Mouse (Mus musculus) lung, postnatal 0 days (tissue): ENCODE measurements around the gene Itih1. TPM values are rescaled to one million over a fixed set of nuclear protein-coding genes. Genes with fewer than 3 reads are reported as not detected.
A peak's percentile ranks its signal among the peaks of the same experiment; 100 is the strongest.

Source experiments
- ATAC-seq: fragments of 200-750 bp; cut with Nextera tagmentation; 2 replicates; pipeline ENCODE4 v1.8.0; 2017; ENCODE audit warnings: moderate library complexity
- DNase-seq: peaks from one replicate; pipeline ENCODE4 v3.0.0-alpha.2; 2016; ENCODE audit warnings: low spot score
- H3K27ac ChIP-seq: fragments of 300-500 bp; sonication (generic); 2 replicates; pipeline ENCODE4 v1.5.1; 2014; ENCODE audit warnings: antibody characterized with exemption, mild to moderate bottlenecking, low read length, mixed read lengths
- H3K27me3 ChIP-seq: fragments of 300-500 bp; sonication (generic); replicated peaks from 2 replicates; pipeline ENCODE4 v1.6.1; 2014; ENCODE audit warnings: low read length, mixed read lengths; ENCODE audit not compliant: insufficient read depth
- H3K36me3 ChIP-seq: fragments of 300-500 bp; sonication (generic); 2 replicates; pipeline ENCODE4 v1.6.1; 2014; ENCODE audit warnings: low read length, mixed read lengths; ENCODE audit not compliant: insufficient read depth
- H3K4me1 ChIP-seq: fragments of 300-500 bp; sonication (generic); 2 replicates; pipeline ENCODE4 v1.6.1; 2014; ENCODE audit warnings: antibody characterized with exemption, low read depth, low read length, mixed read lengths; ENCODE audit not compliant: insufficient read depth
- H3K4me2 ChIP-seq: fragments of 300-500 bp; sonication (generic); replicated peaks from 2 replicates; pipeline ENCODE4 v1.6.1; 2014; ENCODE audit warnings: low read depth, mild to moderate bottlenecking, low read length, moderate library complexity, mixed read lengths
- H3K4me3 ChIP-seq: fragments of 300-500 bp; sonication (generic); 2 replicates; pipeline ENCODE4 v1.5.1; 2014; ENCODE audit warnings: low read depth, low read length
- H3K9ac ChIP-seq: fragments of 300-500 bp; sonication (generic); replicated peaks from 2 replicates; pipeline ENCODE4 v1.6.1; 2014; ENCODE audit warnings: low read depth, mild to moderate bottlenecking
- H3K9me3 ChIP-seq: fragments of 300-500 bp; sonication (generic); 2 replicates; pipeline ENCODE4 v1.6.1; 2016; ENCODE audit warnings: low read length, mixed read lengths
- CTCF ChIP-seq: IDR thresholded peaks from 2 replicates; pipeline ENCODE4 v1.5.1; 2016; ENCODE audit warnings: antibody characterized with exemption, mild to moderate bottlenecking
- EP300 ChIP-seq: IDR thresholded peaks from 2 replicates; pipeline ENCODE4 v1.6.1; 2016; ENCODE audit warnings: antibody characterized with exemption, mild to moderate bottlenecking, control low read depth
- WGBS: fragments of 180-500 bp; shearing (Covaris S2); extraction: QIAGEN DNeasy Blood & Tissue Kit; methylation state at CpG from one replicate; pipeline ENCODE4 v1.1.7; 2014; 5-methylcytosine and 5-hydroxymethylcytosine counted together
- polyA plus RNA-seq: library from polyadenylated mRNA; unstranded; fragments of >200 nt; fragmentation: Nextera tagmentation; extraction: Ambion mirVana; gene quantifications from 2 replicates; pipeline ENCODE4 v1.2.1, GENCODE M21; 2015

The Itih1 gene
- polyA plus RNA-seq, 1 experiment from 2014 or later: 0.81 TPM

DNA sequence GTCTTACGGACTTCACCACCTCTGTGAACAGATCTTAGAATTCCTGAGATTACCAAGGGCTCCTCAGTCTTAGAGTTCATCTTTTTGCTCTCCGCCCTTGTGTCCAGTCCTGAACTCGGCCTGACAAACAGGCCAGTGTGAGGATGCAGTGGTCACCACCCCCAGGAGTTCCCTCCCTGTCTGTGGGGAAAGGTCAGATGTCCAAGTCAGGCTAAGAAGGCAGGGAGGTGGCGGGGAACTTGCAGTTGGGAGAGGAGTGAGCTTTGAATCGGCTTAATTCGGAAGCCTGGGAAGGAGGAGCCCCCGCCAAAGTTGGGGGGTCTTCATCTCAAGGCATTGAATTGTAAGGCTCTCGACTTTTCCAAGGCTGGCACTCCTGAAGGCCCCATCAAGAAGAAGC is 62.8 kb downstream of the Itih1 start:
- Histone ChIP-seq H3K27me3 (no peaks in the 10 kb centered on the region), H3K36me3 (no peaks in the 10 kb centered on the region), H3K27ac (0 out of 2 replicates have a peak overlapping the region, but pooled peaks have one; percentile 51), H3K9me3 (no peaks in the 10 kb centered on the region), H3K4me3 (no peak overlapping the region), H3K4me1 (peaks cover 13% of the 10 kb centered on the region; the same call in 1 of the 2 replicates), H3K4me2 (0 out of 2 replicates have a peak overlapping the region, but pooled peaks have one; percentile 8), H3K9ac (no peak overlapping the region)
- DNase-seq: no peak
- 72% methylated on average over 8 of the region's 8 CpGs for WGBS
- TF ChIP-seq CTCF (no peak), EP300 (no peak)
- ATAC-seq: no peak

GRCm38 (mm10) chr14:30879794-30880193 is 63.3 kb downstream of the Itih1 start:
- Histone ChIP-seq H3K9me3 (no peaks in the 10 kb centered on the region), H3K27ac (peak overlapping the region; percentile 51), H3K4me2 (0 out of 2 replicates have a peak overlapping the region, but pooled peaks have one; percentile 22), H3K27me3 (no peaks in the 10 kb centered on the region), H3K9ac (no peak overlapping the region), H3K4me1 (peaks cover 13% of the 10 kb centered on the region; the same call in 1 of the 2 replicates), H3K4me3 (no peak overlapping the region), H3K36me3 (no peaks in the 10 kb centered on the region)
- DNase-seq (no peak), ATAC-seq (peak; percentile 0; the same call in 1 of the 2 replicates)
- 51% methylated on average over 9 of the region's 9 CpGs for WGBS
- no peak for TF ChIP-seq EP300
- TF ChIP-seq CTCF: no peak

Other genes with a start within 250 kb of the Itih1 start
- 8.2 and 8.9 TPM in 2 replicates for gene Sfmbt1, start 228.4 kb downstream of the Itih1 start, polyA plus RNA-seq
- 41.7 and 44.7 TPM in 2 replicates for gene Tmem110, start 117.7 kb downstream of the Itih1 start, polyA plus RNA-seq
- gene Mustn1, start 64.1 kb downstream of the Itih1 start, polyA plus RNA-seq: 30.5 and 36.6 TPM in 2 replicates
- 6.7 and 7.9 TPM in 2 replicates for gene Itih4, start 56.8 kb downstream of the Itih1 start, polyA plus RNA-seq
- gene Itih3, start 19.5 kb downstream of the Itih1 start, polyA plus RNA-seq: 2.2 and 2.5 TPM in 2 replicates
- gene Nek4, start 8.1 kb upstream of the Itih1 start, polyA plus RNA-seq: 4.7 and 4.9 TPM in 2 replicates
- 42.4 and 48.9 TPM in 2 replicates for gene Glt8d1, start 58.1 kb upstream of the Itih1 start, polyA plus RNA-seq
- 467 and 493 TPM in 2 replicates for gene Spcs1, start 58.4 kb upstream of the Itih1 start, polyA plus RNA-seq
- gene Pbrm1, start 75.8 kb upstream of the Itih1 start, polyA plus RNA-seq: 59.8 and 73.1 TPM in 2 replicates
- gene Gnl3, start 75.9 kb upstream of the Itih1 start, polyA plus RNA-seq: 29.5 and 31.9 TPM in 2 replicates
- gene Smim4, start 185.7 kb upstream of the Itih1 start, polyA plus RNA-seq: 109 and 118 TPM in 2 replicates
- 148 and 162 TPM in 2 replicates for gene Nt5dc2, start 187.8 kb upstream of the Itih1 start, polyA plus RNA-seq
- 32.4 and 34.2 TPM in 2 replicates for gene Stab1, start 225.4 kb upstream of the Itih1 start, polyA plus RNA-seq